Mouse (Mus musculus) thymus, postnatal 36 days (tissue): ENCODE data around the gene Angel1.

Experiments
- DNase-seq, 2 experiments: peaks; one replicate each; pipeline ENCODE4 v3.0.0; 2022; ENCODE audit warnings: mixed read lengths in 2 of 2

Gene Angel1

GRCm38 (mm10) chr12:86726120-86726640 is at the start of gene Angel1:
Gene Angel1 (minus strand): TSS chr12:86726460.
- DNase-seq: peak; percentile 99

GRCm38 (mm10) chr12:86775561-86776280 is 49.5 kb upstream of the Angel1 start:
- no peak for DNase-seq

- no peak for DNase-seq
Observed at GRCm38 (mm10) chr12:86772551-86772950, 46.3 kb upstream of the Angel1 start.

- peak; percentile 87 to 88 for DNase-seq
Observed at GRCm38 (mm10) chr12:86771823-86772427, 45.7 kb upstream of the Angel1 start.

- DNase-seq: no peak
Observed at GRCm38 (mm10) chr12:86770927-86771326, 44.7 kb upstream of the Angel1 start.

- no peak for DNase-seq
Observed at GRCm38 (mm10) chr12:86770261-86770670, 44.0 kb upstream of the Angel1 start.

GRCm38 (mm10) chr12:86769819-86770218 is 43.6 kb upstream of the Angel1 start:
- no peak for DNase-seq

- DNase-seq: peak; percentile 76 to 83
Observed at GRCm38 (mm10) chr12:86768986-86769580, 42.8 kb upstream of the Angel1 start.

- peak; percentile 29 to 31 for DNase-seq
Observed at GRCm38 (mm10) chr12:86767868-86768631, 41.8 kb upstream of the Angel1 start.

GRCm38 (mm10) chr12:86766467-86766866 is 40.2 kb upstream of the Angel1 start:
- DNase-seq: no peak

GRCm38 (mm10) chr12:86764060-86764459 is 37.8 kb upstream of the Angel1 start:
- DNase-seq: no peak

- no peak for DNase-seq
Observed at GRCm38 (mm10) chr12:86761036-86761435, 34.8 kb upstream of the Angel1 start.

- DNase-seq: no peak
Observed at GRCm38 (mm10) chr12:86734319-86734810, 8.1 kb upstream of the Angel1 start, which contains the start of gene Lrrc74a. Gene Lrrc74a (plus strand): TSS chr12:86734369.

- no peak for DNase-seq
Observed at GRCm38 (mm10) chr12:86725706-86726105, 554 bp downstream of the Angel1 start.

- DNase-seq: peak in 1 of 2 experiments; percentile 17
Observed at GRCm38 (mm10) chr12:86724300-86724699, 2.0 kb downstream of the Angel1 start.

GRCm38 (mm10) chr12:86721453-86721852 is 4.8 kb downstream of the Angel1 start:
- DNase-seq: no peak

- no peak for DNase-seq
Observed at GRCm38 (mm10) chr12:86719961-86720639, 6.2 kb downstream of the Angel1 start.

GRCm38 (mm10) chr12:86716962-86717361 is 9.3 kb downstream of the Angel1 start:
- DNase-seq: no peak

GRCm38 (mm10) chr12:86715401-86715800 is 10.9 kb downstream of the Angel1 start:
- peak; percentile 55 to 60 for DNase-seq

GRCm38 (mm10) chr12:86714026-86714425 is 12.2 kb downstream of the Angel1 start:
- DNase-seq: no peak

GRCm38 (mm10) chr12:86705843-86706242 is 20.4 kb downstream of the Angel1 start:
- no peak for DNase-seq

GRCm38 (mm10) chr12:86702690-86703089 is 23.6 kb downstream of the Angel1 start:
- DNase-seq: no peak
